Comparison of ENCODE assay signal across 8 mouse cellular contexts in genomic region chr15:10635121-10635520, GRCm38 (mm10).
DNase-seq lines count a peak whose midpoint lies in the region; ATAC-seq and TF ChIP-seq lines count a peak whose summit lies in the region.

No protein-coding gene starts in this region.

- WGBS in heart, embryonic 12.5 days = 50% methylated on average over 10 of the region's 10 CpGs
- whole genome bisulfite sequencing in heart, adult 2 months = 72% methylated on average over 10 of the region's 10 CpGs
- WGBS in spleen, adult 2 months = 89% methylated on average over 10 of the region's 10 CpGs
- 76% methylated on average over 10 of the region's 10 CpGs for WGBS in liver, embryonic 12.5 days (ENCODE audit: insufficient replicate concordance)

- TF ChIP-seq EP300 in heart, adult 2 months (IDR thresholded peaks at IDR 0.05; ENCODE audit: insufficient read depth, low read depth, low read length) = no peak

- TF ChIP-seq CTCF in heart, adult 2 months (IDR thresholded peaks at IDR 0.05) = no peak
- no peak for TF ChIP-seq CTCF in spleen, adult 2 months (IDR thresholded peaks at IDR 0.05; ENCODE audit: extremely low read depth, insufficient read depth, insufficient read length, insufficient replicate concordance)

- TF ChIP-seq POLR2A in heart, adult 2 months (IDR thresholded peaks at IDR 0.05; ENCODE audit: insufficient read depth, low read depth, low read length) = no peak
- no peak for TF ChIP-seq POLR2A in spleen, adult 2 months (IDR thresholded peaks at IDR 0.05; ENCODE audit: low read depth, low read length)

- H3K4me2 ChIP-seq in heart, embryonic 12.5 days = no peak overlapping the region
- H3K4me2 ChIP-seq in liver, embryonic 12.5 days = no peak overlapping the region

- peaks cover 12% of the 10 kb centered on the region for H3K4me1 ChIP-seq in heart, embryonic 12.5 days (replicated peaks)
- peaks cover 1% of the 10 kb centered on the region; the same call in 1 of the 2 replicates for H3K4me1 ChIP-seq in heart, adult 2 months (ENCODE audit: control insufficient read depth, insufficient read depth, low read length)
- H3K4me1 ChIP-seq in spleen, adult 2 months (ENCODE audit: control insufficient read depth, insufficient read depth, insufficient read length) = no peaks in the 10 kb centered on the region
- peaks cover 12% of the 10 kb centered on the region for H3K4me1 ChIP-seq in liver, embryonic 12.5 days

- no peaks in the 10 kb centered on the region for H3K9me3 ChIP-seq in heart, embryonic 12.5 days (replicated peaks)
- H3K9me3 ChIP-seq in liver, embryonic 12.5 days (replicated peaks) = no peaks in the 10 kb centered on the region

- no peak for ATAC-seq in heart, embryonic 12.5 days (ENCODE audit: insufficient number of reproducible peaks, low FRiP score)
- ATAC-seq in liver, embryonic 12.5 days = no peak

- no peak overlapping the region for H3K4me3 ChIP-seq in heart, embryonic 12.5 days
- no peak overlapping the region for H3K4me3 ChIP-seq in heart, adult 2 months
- no peak overlapping the region for H3K4me3 ChIP-seq in spleen, adult 2 months (ENCODE audit: extremely low read depth, insufficient read depth, insufficient read length)
- no peak overlapping the region for H3K4me3 ChIP-seq in liver, embryonic 12.5 days

- no peaks in the 10 kb centered on the region for H3K79me2 ChIP-seq in heart, adult 2 months (replicated peaks; ENCODE audit: control insufficient read depth, insufficient read depth, low read length)

- H3K36me3 ChIP-seq in heart, embryonic 12.5 days = peaks cover 8% of the 10 kb centered on the region; the same call in 1 of the 2 replicates
- H3K36me3 ChIP-seq in heart, adult 2 months (ENCODE audit: control insufficient read depth, insufficient read depth, low read length) = no peaks in the 10 kb centered on the region; the same call in 1 of the 2 replicates
- no peaks in the 10 kb centered on the region for H3K36me3 ChIP-seq in spleen, adult 2 months (ENCODE audit: control insufficient read depth, insufficient read depth, low read length)
- peaks cover 3% of the 10 kb centered on the region; the same call in 1 of the 2 replicates for H3K36me3 ChIP-seq in liver, embryonic 12.5 days

- intact Hi-C loops in heart, adult 2 months (cut with DNase I) = no loop called here

- H3K27me3 ChIP-seq in heart, embryonic 12.5 days (replicated peaks) = no peaks in the 10 kb centered on the region
- H3K27me3 ChIP-seq in heart, adult 2 months (ENCODE audit: control insufficient read depth, insufficient read depth, low read length) = no peaks in the 10 kb centered on the region
- no peaks in the 10 kb centered on the region for H3K27me3 ChIP-seq in spleen, adult 2 months (ENCODE audit: control insufficient read depth, insufficient read depth, low read length)
- H3K27me3 ChIP-seq in liver, embryonic 12.5 days (replicated peaks) = no peaks in the 10 kb centered on the region

- no peak for DNase-seq in heart, adult 2 months
- no peak for DNase-seq in spleen, adult 2 months (ENCODE audit: low read depth in 1 of 2, low spot score in 2 of 2)
- DNase-seq in spleen, postnatal 10 days (ENCODE audit: low spot score in 2 of 2) = no peak
- DNase-seq in yolk sac, embryonic 10.5 days (ENCODE audit: low spot score) = peak; percentile 53
- no peak for DNase-seq in layer of hippocampus, adult 9-10 months (ENCODE audit: low spot score)
- no peak for DNase-seq in thymus, postnatal 36 days

- peak overlapping the region; percentile 39; the same call in 1 of the 2 replicates for H3K27ac ChIP-seq in heart, embryonic 12.5 days (ENCODE audit: poor library complexity, severe bottlenecking)
- H3K27ac ChIP-seq in heart, adult 2 months = no peak overlapping the region
- peak overlapping the region; percentile 33; the same call in 1 of the 2 replicates for H3K27ac ChIP-seq in spleen, adult 2 months (ENCODE audit: insufficient read depth, low read length)
- H3K27ac ChIP-seq in liver, embryonic 12.5 days = 0 out of 2 replicates have a peak overlapping the region, but pooled peaks have one; percentile 20

- no peak overlapping the region for H3K9ac ChIP-seq in heart, embryonic 12.5 days
- no peak overlapping the region for H3K9ac ChIP-seq in heart, adult 2 months (ENCODE audit: low read depth, low read length)
- no peak overlapping the region for H3K9ac ChIP-seq in liver, embryonic 12.5 days
